Comparison of ENCODE assay signal across 20 mouse cellular contexts in genomic region chr5:140605228-140605627, GRCm38 (mm10). TPM values are rescaled to one million over a fixed set of nuclear protein-coding genes. Genes with fewer than 3 reads are reported as not detected.
DNase-seq lines count a peak whose midpoint lies in the region; ATAC-seq lines count a peak whose summit lies in the region.
"Had no signal": no experiment of that assay in that cellular context is flagged by ENCODE, and none has a peak within 500 bp of the region (broad histone marks: within the 10 kb centered on the region; RNA-seq: fewer than 3 reads in every experiment).

No protein-coding gene starts in this region.

- no peak for ATAC-seq in forebrain, embryonic 15.5 days (replicated peaks)
- ATAC-seq in kidney, embryonic 16.5 days (ENCODE audit: low FRiP score, low TSS enrichment): 0 out of 2 replicates have a peak, but pooled peaks have one; percentile 1
- no peak for ATAC-seq in embryonic facial prominence, embryonic 14.5 days (ENCODE audit: low read depth)
- ATAC-seq in frontal cortex, adult (ENCODE audit: low TSS enrichment): no peak
- ATAC-seq: intestine, postnatal 0 days had no signal

- H3K9ac ChIP-seq in forebrain, embryonic 15.5 days (replicated peaks): no peak overlapping the region
- H3K9ac ChIP-seq in kidney, embryonic 16.5 days (replicated peaks; ENCODE audit: low read length): no peak overlapping the region
- H3K9ac ChIP-seq in embryonic facial prominence, embryonic 14.5 days (ENCODE audit: low read depth, low read length): no peak overlapping the region
- H3K9ac ChIP-seq: forebrain, embryonic 12.5 days; hindbrain, embryonic 15.5 days; neural tube, embryonic 12.5 days had no signal

- H3K27ac ChIP-seq in forebrain, embryonic 10.5 days: peak overlapping the region; percentile 25; the same call in 1 of the 2 replicates
- no peak overlapping the region for H3K27ac ChIP-seq in forebrain, embryonic 15.5 days (replicated peaks)
- peak overlapping the region; percentile 22; the same call in 1 of the 2 replicates for H3K27ac ChIP-seq in kidney, embryonic 16.5 days (ENCODE audit: low read length)
- H3K27ac ChIP-seq in embryonic facial prominence, embryonic 14.5 days (replicated peaks; ENCODE audit: low read depth, low read length): no peak overlapping the region
- H3K27ac ChIP-seq: forebrain, embryonic 12.5 days; hindbrain, embryonic 15.5 days; neural tube, embryonic 12.5 days had no signal

- H3K4me2 ChIP-seq in forebrain, embryonic 15.5 days (replicated peaks): no peak overlapping the region
- H3K4me2 ChIP-seq in kidney, embryonic 16.5 days (replicated peaks; ENCODE audit: low read depth, low read length): no peak overlapping the region
- H3K4me2 ChIP-seq in embryonic facial prominence, embryonic 14.5 days (ENCODE audit: low read depth, low read length): no peak overlapping the region

- no peaks in the 10 kb centered on the region for H3K36me3 ChIP-seq in forebrain, embryonic 10.5 days (replicated peaks)
- H3K36me3 ChIP-seq in forebrain, embryonic 15.5 days: no peaks in the 10 kb centered on the region
- H3K36me3 ChIP-seq in kidney, embryonic 16.5 days (ENCODE audit: insufficient read depth, low read length): no peaks in the 10 kb centered on the region
- no peaks in the 10 kb centered on the region for H3K36me3 ChIP-seq in embryonic facial prominence, embryonic 14.5 days (ENCODE audit: control insufficient read depth, insufficient read depth, low read length)
- H3K36me3 ChIP-seq: forebrain, embryonic 12.5 days; hindbrain, embryonic 15.5 days; neural tube, embryonic 12.5 days had no signal

- DNase-seq in forebrain, embryonic 10.5 days (ENCODE audit: extremely low spot score, low spot score): no peak
- DNase-seq in kidney, postnatal 14 days: no peak
- peak; percentile 40 for DNase-seq in 3T3-L1 (ENCODE audit: low read depth, low spot score)
- peak; percentile 59 for DNase-seq in embryonic facial prominence, embryonic 14.5 days (ENCODE audit: low spot score)
- no peak for DNase-seq in cerebellum, adult 8-10 months
- DNase-seq: adrenal gland, adult 2 months; cerebellum, adult 9-11 months; gastrocnemius, postnatal 36 days; left cerebral cortex, postnatal 4 days; lung, adult 18-20 months; right cerebral cortex, postnatal 25 days had no signal

- no peaks in the 10 kb centered on the region for H3K9me3 ChIP-seq in forebrain, embryonic 10.5 days
- H3K9me3 ChIP-seq in forebrain, embryonic 15.5 days: no peaks in the 10 kb centered on the region
- no peaks in the 10 kb centered on the region for H3K9me3 ChIP-seq in kidney, embryonic 16.5 days (ENCODE audit: low read length)
- no peaks in the 10 kb centered on the region for H3K9me3 ChIP-seq in embryonic facial prominence, embryonic 14.5 days (ENCODE audit: control insufficient read depth, low read length)
- H3K9me3 ChIP-seq: hindbrain, embryonic 15.5 days; neural tube, embryonic 12.5 days had no signal

- H3K4me3 ChIP-seq in forebrain, embryonic 10.5 days: peak overlapping the region; percentile 14; the same call in 1 of the 2 replicates
- no peak overlapping the region for H3K4me3 ChIP-seq in forebrain, embryonic 15.5 days
- no peak overlapping the region for H3K4me3 ChIP-seq in kidney, embryonic 16.5 days (ENCODE audit: low read length)
- H3K4me3 ChIP-seq in embryonic facial prominence, embryonic 14.5 days (ENCODE audit: low read depth, low read length): no peak overlapping the region
- H3K4me3 ChIP-seq: hindbrain, embryonic 15.5 days; neural tube, embryonic 12.5 days had no signal

- peaks cover 60% of the 10 kb centered on the region for H3K27me3 ChIP-seq in forebrain, embryonic 10.5 days (ENCODE audit: poor library complexity, severe bottlenecking)
- H3K27me3 ChIP-seq in forebrain, embryonic 15.5 days: no peaks in the 10 kb centered on the region
- H3K27me3 ChIP-seq in kidney, embryonic 16.5 days (ENCODE audit: insufficient read depth, low read length): no peaks in the 10 kb centered on the region
- peaks cover 31% of the 10 kb centered on the region for H3K27me3 ChIP-seq in embryonic facial prominence, embryonic 14.5 days (replicated peaks; ENCODE audit: control insufficient read depth, insufficient read depth, low read length)
- H3K27me3 ChIP-seq: neural tube, embryonic 12.5 days had no signal

- 23% methylated on average over 3 of the region's 3 CpGs for WGBS in forebrain, embryonic 10.5 days
- 39% methylated on average over 3 of the region's 3 CpGs for whole genome bisulfite sequencing in forebrain, embryonic 15.5 days
- 28% methylated on average over 3 of the region's 3 CpGs for WGBS in kidney, embryonic 16.5 days
- WGBS in embryonic facial prominence, embryonic 14.5 days: 22% methylated on average over 3 of the region's 3 CpGs

- peaks cover 73% of the 10 kb centered on the region for H3K4me1 ChIP-seq in forebrain, embryonic 10.5 days
- H3K4me1 ChIP-seq in forebrain, embryonic 15.5 days: peaks cover 45% of the 10 kb centered on the region
- peaks cover 70% of the 10 kb centered on the region for H3K4me1 ChIP-seq in kidney, embryonic 16.5 days (ENCODE audit: insufficient read depth, low read length)
- peaks cover 45% of the 10 kb centered on the region for H3K4me1 ChIP-seq in embryonic facial prominence, embryonic 14.5 days (ENCODE audit: control insufficient read depth, insufficient read depth, low read length)

RNA-seq across cellular contexts. Expression of gene Lfng, which starts 1.9 kb away (rescaled TPM):
- 33.1 and 33.3 TPM in 2 replicates for polyA plus RNA-seq in forebrain, embryonic 10.5 days (2016; fragmentation: Nextera tagmentation; extraction: Ambion mirVana)
- 25.7 and 28.8 TPM in 2 replicates for polyA plus RNA-seq in forebrain, embryonic 15.5 days (2015; fragmentation: Nextera tagmentation; extraction: Ambion mirVana)
- polyA plus RNA-seq in kidney, embryonic 16.5 days (2015; fragmentation: Nextera tagmentation; extraction: Ambion mirVana): 36.3 and 38.9 TPM in 2 replicates
- 24.6 and 27.9 TPM in 2 replicates for polyA plus RNA-seq in embryonic facial prominence, embryonic 14.5 days (2014; fragmentation: Nextera tagmentation; extraction: Ambion mirVana)

RNA-seq across cellular contexts. Expression of gene Grifin, which starts 40.4 kb away (rescaled TPM):
- not detected in 2 replicates for polyA plus RNA-seq in forebrain, embryonic 10.5 days (2016; fragmentation: Nextera tagmentation; extraction: Ambion mirVana)
- polyA plus RNA-seq in forebrain, embryonic 15.5 days (2015; fragmentation: Nextera tagmentation; extraction: Ambion mirVana): 0.33 TPM in 1 of 2 replicates, not detected in the other
- polyA plus RNA-seq in kidney, embryonic 16.5 days (2015; fragmentation: Nextera tagmentation; extraction: Ambion mirVana): 0.27 TPM in 1 of 2 replicates, not detected in the other
- polyA plus RNA-seq in embryonic facial prominence, embryonic 14.5 days (2014; fragmentation: Nextera tagmentation; extraction: Ambion mirVana): not detected in 2 replicates
- polyA plus RNA-seq: adrenal gland, adult 2 months; forebrain, embryonic 12.5 days; hindbrain, embryonic 15.5 days; kidney, postnatal 0 days; liver, adult 2 months; neural tube, embryonic 12.5 days had no signal

RNA-seq across cellular contexts. Expression of gene Ttyh3, which starts 43.6 kb away (rescaled TPM):
- 31.6 and 35.7 TPM in 2 replicates for polyA plus RNA-seq in forebrain, embryonic 10.5 days (2016; fragmentation: Nextera tagmentation; extraction: Ambion mirVana)
- 78.9 and 85.5 TPM in 2 replicates for polyA plus RNA-seq in forebrain, embryonic 15.5 days (2015; fragmentation: Nextera tagmentation; extraction: Ambion mirVana)
- 28.4 and 31.3 TPM in 2 replicates for polyA plus RNA-seq in kidney, embryonic 16.5 days (2015; fragmentation: Nextera tagmentation; extraction: Ambion mirVana)
- 47.5 and 50.5 TPM in 2 replicates for polyA plus RNA-seq in embryonic facial prominence, embryonic 14.5 days (2014; fragmentation: Nextera tagmentation; extraction: Ambion mirVana)

Comparison
In these comparisons a context has a peak if more than half of its experiments do, and no peak if none do; other contexts are left out.
1. H3K27ac ChIP-seq: peak in forebrain, embryonic 10.5 days (single experiment) and kidney, embryonic 16.5 days (single experiment); none in forebrain, embryonic 15.5 days (single experiment) and embryonic facial prominence, embryonic 14.5 days (single experiment).
2. DNase-seq: peak in 3T3-L1 (single experiment) and embryonic facial prominence, embryonic 14.5 days (single experiment); none in forebrain, embryonic 10.5 days (single experiment), kidney, postnatal 14 days (single experiment) and cerebellum, adult 8-10 months (single experiment).